ENCODE assay signal across 25 mouse cellular contexts in the genomic region with DNA sequence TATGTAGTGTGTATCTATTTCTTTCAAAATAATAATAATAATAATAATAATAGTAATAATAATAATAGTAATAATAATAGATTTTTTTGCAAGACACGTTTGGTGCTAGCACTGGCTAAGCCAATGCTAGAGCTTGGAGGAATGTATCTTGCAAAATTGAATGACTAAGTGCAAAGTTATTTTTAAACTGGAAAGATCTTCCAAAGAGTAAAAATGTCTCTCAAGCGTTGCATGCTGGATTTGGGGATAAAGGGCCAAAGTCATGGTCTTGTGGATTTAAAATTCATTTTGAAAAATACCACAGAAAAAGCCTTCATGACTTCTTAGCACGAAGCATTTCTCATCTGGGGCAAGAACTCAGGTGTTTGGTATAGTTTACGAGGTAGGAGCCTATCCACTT.
"Had no signal": no experiment of that assay in that cellular context is flagged by ENCODE, and none has a peak within 500 bp of the region (broad histone marks: within the 10 kb centered on the region; RNA-seq: fewer than 3 reads in every experiment).

No protein-coding gene starts in this region.

- H3K4me2 ChIP-seq: heart, embryonic 12.5 days; hindbrain, embryonic 12.5 days; hindbrain, embryonic 14.5 days; limb, embryonic 12.5 days; liver, embryonic 11.5 days; liver, embryonic 13.5 days; liver, embryonic 15.5 days had no signal

- ATAC-seq: hindbrain, embryonic 16.5 days; intestine, embryonic 16.5 days had no signal

- H3K4me3 ChIP-seq: gastrocnemius, adult 2 months; heart, embryonic 10.5 days; heart, embryonic 12.5 days; hindbrain, embryonic 10.5 days; hindbrain, embryonic 12.5 days; layer of hippocampus, adult 2 months; left cerebral cortex, adult 2 months; limb, embryonic 10.5 days; limb, embryonic 12.5 days; liver, embryonic 13.5 days; liver, embryonic 15.5 days had no signal

- H3K27ac ChIP-seq: gastrocnemius, adult 2 months; heart, embryonic 10.5 days; hindbrain, embryonic 10.5 days; hindbrain, embryonic 12.5 days; hindbrain, embryonic 14.5 days; layer of hippocampus, adult 2 months; left cerebral cortex, adult 2 months; limb, embryonic 10.5 days; limb, embryonic 12.5 days; liver, embryonic 13.5 days; liver, embryonic 15.5 days had no signal

- H3K36me3 ChIP-seq: heart, embryonic 10.5 days; heart, embryonic 12.5 days; hindbrain, embryonic 10.5 days; hindbrain, embryonic 12.5 days; limb, embryonic 10.5 days; limb, embryonic 12.5 days; liver, embryonic 13.5 days; liver, embryonic 15.5 days had no signal

- H3K4me1 ChIP-seq: heart, embryonic 10.5 days; heart, embryonic 12.5 days; hindbrain, embryonic 10.5 days; hindbrain, embryonic 12.5 days; limb, embryonic 10.5 days; limb, embryonic 12.5 days; liver, embryonic 13.5 days; liver, embryonic 15.5 days had no signal

- H3K27me3 ChIP-seq: heart, embryonic 12.5 days; hindbrain, embryonic 12.5 days; limb, embryonic 12.5 days; liver, embryonic 13.5 days; liver, embryonic 15.5 days had no signal

- H3K9ac ChIP-seq: heart, embryonic 12.5 days; hindbrain, embryonic 12.5 days; hindbrain, embryonic 14.5 days; limb, embryonic 12.5 days; liver, embryonic 13.5 days; liver, embryonic 15.5 days had no signal

- H3K9me3 ChIP-seq: heart, embryonic 10.5 days; heart, embryonic 12.5 days; hindbrain, embryonic 10.5 days; hindbrain, embryonic 12.5 days; limb, embryonic 10.5 days; limb, embryonic 12.5 days; liver, embryonic 15.5 days had no signal

- DNase-seq: gastrocnemius, adult 2 months; gastrocnemius, postnatal 10 days; gastrocnemius, postnatal 25 days; heart, postnatal 10 days; heart, postnatal 4 days; kidney, adult 11 months; kidney, adult 2 months; kidney, postnatal 10 days; kidney, postnatal 25 days; kidney, postnatal 4 days; liver; liver, embryonic 13.5 days had no signal
